Mouse (Mus musculus) liver, adult 2 months (tissue): ENCODE data around the gene Gm20388.

ENCODE experiments used
- CTCF ChIP-seq: fragments of 200-500 bp; IDR thresholded peaks from 2 replicates; pipeline ENCODE4 v1.5.1; 2011; ENCODE audit warnings: low read depth, low read length, control low read depth
- POLR2A ChIP-seq: fragments of 200-500 bp; IDR thresholded peaks from 2 replicates; pipeline ENCODE4 v1.6.1; 2011; ENCODE audit warnings: low read length, control low read depth; ENCODE audit not compliant: insufficient read depth; ENCODE audit errors: extremely low read depth

DNA sequence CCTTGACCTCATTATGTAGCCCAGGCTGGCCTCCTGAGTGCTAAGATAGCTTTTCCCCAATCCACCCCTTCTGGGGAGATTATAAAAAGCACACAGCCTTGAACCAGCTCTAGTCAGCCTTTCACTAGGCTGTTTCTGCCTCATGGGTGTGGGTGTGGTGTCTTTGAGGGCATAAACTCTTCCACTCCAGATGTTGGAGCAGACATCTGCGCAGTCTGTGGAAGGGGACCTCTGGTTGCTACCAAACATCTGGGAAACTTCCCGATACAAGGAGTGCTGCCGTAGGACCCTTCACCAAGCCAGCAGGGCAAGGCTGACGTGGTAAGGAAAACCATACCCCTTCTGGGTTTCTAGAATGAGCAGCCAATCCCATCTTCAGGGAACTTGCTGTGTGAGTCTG is 141.3 kb downstream of the Gm20388 start:
- TF ChIP-seq POLR2A (no peak), CTCF (no peak)
